Mouse (Mus musculus): ENCODE data around the gene Cers5. TPM values are rescaled to one million over a fixed set of nuclear protein-coding genes. Genes with fewer than 3 reads are reported as not detected.

The Cers5 gene
- polyA plus RNA-seq, 1 experiment from 2014 or later: 60.8 TPM

GRCm38 (mm10) chr15:99718461-99719021 is 54.1 kb downstream of the Cers5 start:
- Histone ChIP-seq H3K9me3 (ENCODE audit: control insufficient read depth, low read length) (no peaks in the 10 kb centered on the region), H3K4me2 (ENCODE audit: low read length) (no peak overlapping the region), H3K27me3 (ENCODE audit: control insufficient read depth, insufficient read depth, low read length) (no peaks in the 10 kb centered on the region), H3K4me1 (ENCODE audit: control insufficient read depth in 2 of 2, insufficient read depth in 2 of 2, low read length in 2 of 2) (peaks cover 23 to 31% of the 10 kb centered on the region in 2 experiments), H3K9ac (ENCODE audit: low read length) (no peak overlapping the region), H3K36me3 (ENCODE audit: control insufficient read depth, insufficient read depth, low read length) (peaks cover 34% of the 10 kb centered on the region), H3K27ac (replicated peaks in 1 of 2; ENCODE audit: control insufficient read depth in 1 of 2, insufficient read depth in 1 of 2, low read depth in 2 of 2, low read length in 2 of 2) (no peak overlapping the region), H3K4me3 (ENCODE audit: control insufficient read depth in 1 of 2, insufficient read depth in 1 of 2, low read depth in 1 of 2, low read length in 2 of 2) (no peak overlapping the region)
- no peak for ATAC-seq (ENCODE audit: insufficient number of reproducible peaks, insufficient read depth, low FRiP score, low read depth)
- WGBS: 93% methylated on average over 9 of the region's 9 CpGs

GRCm38 (mm10) chr15:99717386-99718334 is 55.0 kb downstream of the Cers5 start, which contains the start of gene Gpd1:
TSS of gene Gpd1 (plus strand) at chr15:99717515.
- ATAC-seq (ENCODE audit: insufficient number of reproducible peaks, insufficient read depth, low FRiP score, low read depth): no peak
- no peak within 1 kb of the TSS for H3K4me2 ChIP-seq (ENCODE audit: low read length)
- no peak within 1 kb of the TSS; a peak in 1 of 4 replicates for H3K27ac ChIP-seq (replicated peaks in 1 of 2; ENCODE audit: control insufficient read depth in 1 of 2, insufficient read depth in 1 of 2, low read depth in 2 of 2, low read length in 2 of 2)
- peaks cover 16 to 30% of the 10 kb centered on the region in 2 experiments for H3K4me1 ChIP-seq (ENCODE audit: control insufficient read depth in 2 of 2, insufficient read depth in 2 of 2, low read length in 2 of 2)
- no peaks in the 10 kb centered on the region for H3K9me3 ChIP-seq (ENCODE audit: control insufficient read depth, low read length)
- H3K4me3 ChIP-seq (ENCODE audit: control insufficient read depth in 1 of 2, insufficient read depth in 1 of 2, low read depth in 1 of 2, low read length in 2 of 2): no peak within 1 kb of the TSS
- 69% methylated on average over 26 of the region's 26 CpGs for WGBS
- H3K9ac ChIP-seq (ENCODE audit: low read length): peak within 1 kb of the TSS; percentile 30; the same call in 1 of the 2 replicates
- H3K27me3 ChIP-seq (ENCODE audit: control insufficient read depth, insufficient read depth, low read length): no peaks in the 10 kb centered on the region
- H3K36me3 ChIP-seq (ENCODE audit: control insufficient read depth, insufficient read depth, low read length): peaks cover 42% of the 10 kb centered on the region

GRCm38 (mm10) chr15:99716814-99717213 is 55.9 kb downstream of the Cers5 start:
- 83% methylated on average over 12 of the region's 12 CpGs for WGBS

GRCm38 (mm10) chr15:99715982-99716746 is 56.5 kb downstream of the Cers5 start:
- H3K4me2 ChIP-seq (ENCODE audit: low read length): no peak overlapping the region
- H3K4me3 ChIP-seq (ENCODE audit: control insufficient read depth in 1 of 2, insufficient read depth in 1 of 2, low read depth in 1 of 2, low read length in 2 of 2): no peak overlapping the region
- no peaks in the 10 kb centered on the region for H3K9me3 ChIP-seq (ENCODE audit: control insufficient read depth, low read length)
- H3K27ac ChIP-seq (replicated peaks in 1 of 2; ENCODE audit: control insufficient read depth in 1 of 2, insufficient read depth in 1 of 2, low read depth in 2 of 2, low read length in 2 of 2): no peak overlapping the region
- H3K9ac ChIP-seq (ENCODE audit: low read length): no peak overlapping the region
- H3K4me1 ChIP-seq (ENCODE audit: control insufficient read depth in 2 of 2, insufficient read depth in 2 of 2, low read length in 2 of 2): peaks cover 13 to 22% of the 10 kb centered on the region in 2 experiments
- no peak for ATAC-seq (ENCODE audit: insufficient number of reproducible peaks, insufficient read depth, low FRiP score, low read depth)
- no peaks in the 10 kb centered on the region for H3K27me3 ChIP-seq (ENCODE audit: control insufficient read depth, insufficient read depth, low read length)
- WGBS: 74% methylated on average over 11 of the region's 11 CpGs
- peaks cover 53% of the 10 kb centered on the region for H3K36me3 ChIP-seq (ENCODE audit: control insufficient read depth, insufficient read depth, low read length)

More at GRCm38 (mm10) chr15:99716814-99717213, 55.9 kb downstream of the Cers5 start:
- Histone ChIP-seq H3K36me3 (ENCODE audit: control insufficient read depth, insufficient read depth, low read length) (peaks cover 50% of the 10 kb centered on the region), H3K27me3 (ENCODE audit: control insufficient read depth, insufficient read depth, low read length) (no peaks in the 10 kb centered on the region), H3K9me3 (ENCODE audit: control insufficient read depth, low read length) (no peaks in the 10 kb centered on the region), H3K4me2 (ENCODE audit: low read length) (no peak overlapping the region), H3K9ac (ENCODE audit: low read length) (no peak overlapping the region), H3K27ac (replicated peaks in 1 of 2; ENCODE audit: control insufficient read depth in 1 of 2, insufficient read depth in 1 of 2, low read depth in 2 of 2, low read length in 2 of 2) (no peak overlapping the region), H3K4me3 (ENCODE audit: control insufficient read depth in 1 of 2, insufficient read depth in 1 of 2, low read depth in 1 of 2, low read length in 2 of 2) (no peak overlapping the region), H3K4me1 (ENCODE audit: control insufficient read depth in 2 of 2, insufficient read depth in 2 of 2, low read length in 2 of 2) (peaks cover 13 to 23% of the 10 kb centered on the region in 2 experiments)
- no peak for ATAC-seq (ENCODE audit: insufficient number of reproducible peaks, insufficient read depth, low FRiP score, low read depth)

- no peak overlapping the region for H3K9ac ChIP-seq (ENCODE audit: low read length)
- no peak overlapping the region for H3K4me3 ChIP-seq (ENCODE audit: control insufficient read depth in 1 of 2, insufficient read depth in 1 of 2, low read depth in 1 of 2, low read length in 2 of 2)
- H3K9me3 ChIP-seq (ENCODE audit: control insufficient read depth, low read length): no peaks in the 10 kb centered on the region
- no peak overlapping the region for H3K4me2 ChIP-seq (ENCODE audit: low read length)
- H3K27me3 ChIP-seq (ENCODE audit: control insufficient read depth, insufficient read depth, low read length): no peaks in the 10 kb centered on the region
- H3K4me1 ChIP-seq (ENCODE audit: control insufficient read depth in 2 of 2, insufficient read depth in 2 of 2, low read length in 2 of 2): peaks cover 13 to 22% of the 10 kb centered on the region in 2 experiments
- H3K27ac ChIP-seq (replicated peaks in 1 of 2; ENCODE audit: control insufficient read depth in 1 of 2, insufficient read depth in 1 of 2, low read depth in 2 of 2, low read length in 2 of 2): peak overlapping the region in 1 of 2 experiments; percentile 86; a peak in 1 of 4 replicates
- H3K36me3 ChIP-seq (ENCODE audit: control insufficient read depth, insufficient read depth, low read length): peaks cover 56% of the 10 kb centered on the region
- no peak for ATAC-seq (ENCODE audit: insufficient number of reproducible peaks, insufficient read depth, low FRiP score, low read depth)
- 72% methylated on average over 13 of the region's 13 CpGs for WGBS
Observed at GRCm38 (mm10) chr15:99715361-99715865, 57.3 kb downstream of the Cers5 start.

GRCm38 (mm10) chr15:99714858-99715257 is 57.8 kb downstream of the Cers5 start:
- no peak overlapping the region for H3K9ac ChIP-seq (ENCODE audit: low read length)
- no peak overlapping the region for H3K4me3 ChIP-seq (ENCODE audit: control insufficient read depth in 1 of 2, insufficient read depth in 1 of 2, low read depth in 1 of 2, low read length in 2 of 2)
- no peak overlapping the region for H3K4me2 ChIP-seq (ENCODE audit: low read length)
- whole genome bisulfite sequencing: 48% methylated on average over 7 of the region's 7 CpGs
- H3K9me3 ChIP-seq (ENCODE audit: control insufficient read depth, low read length): no peaks in the 10 kb centered on the region
- peak overlapping the region in 1 of 2 experiments; percentile 86; a peak in 2 of 4 replicates for H3K27ac ChIP-seq (replicated peaks in 1 of 2; ENCODE audit: control insufficient read depth in 1 of 2, insufficient read depth in 1 of 2, low read depth in 2 of 2, low read length in 2 of 2)
- peaks cover 13 to 22% of the 10 kb centered on the region in 2 experiments for H3K4me1 ChIP-seq (ENCODE audit: control insufficient read depth in 2 of 2, insufficient read depth in 2 of 2, low read length in 2 of 2)
- peaks cover 57% of the 10 kb centered on the region for H3K36me3 ChIP-seq (ENCODE audit: control insufficient read depth, insufficient read depth, low read length)
- H3K27me3 ChIP-seq (ENCODE audit: control insufficient read depth, insufficient read depth, low read length): no peaks in the 10 kb centered on the region
- ATAC-seq (ENCODE audit: insufficient number of reproducible peaks, insufficient read depth, low FRiP score, low read depth): no peak

GRCm38 (mm10) chr15:99714206-99714605 is 58.5 kb downstream of the Cers5 start:
- Histone ChIP-seq H3K9me3 (ENCODE audit: control insufficient read depth, low read length) (no peaks in the 10 kb centered on the region), H3K4me2 (ENCODE audit: low read length) (no peak overlapping the region), H3K36me3 (ENCODE audit: control insufficient read depth, insufficient read depth, low read length) (peaks cover 62% of the 10 kb centered on the region), H3K4me3 (ENCODE audit: control insufficient read depth in 1 of 2, insufficient read depth in 1 of 2, low read depth in 1 of 2, low read length in 2 of 2) (no peak overlapping the region), H3K27ac (replicated peaks in 1 of 2; ENCODE audit: control insufficient read depth in 1 of 2, insufficient read depth in 1 of 2, low read depth in 2 of 2, low read length in 2 of 2) (peak overlapping the region; percentile 67 to 86), H3K9ac (ENCODE audit: low read length) (peak overlapping the region; percentile 54; the same call in 1 of the 2 replicates), H3K27me3 (ENCODE audit: control insufficient read depth, insufficient read depth, low read length) (no peaks in the 10 kb centered on the region), H3K4me1 (ENCODE audit: control insufficient read depth in 2 of 2, insufficient read depth in 2 of 2, low read length in 2 of 2) (peaks cover 13 to 22% of the 10 kb centered on the region in 2 experiments)
- ATAC-seq (ENCODE audit: insufficient number of reproducible peaks, insufficient read depth, low FRiP score, low read depth): no peak
- WGBS: 23% methylated on average over 4 of the region's 4 CpGs
